Mouse (Mus musculus): Measurements from ENCODE around the gene Rapgef3.

GRCm38 (mm10) chr15:97811307-97811706, 43.5 kb upstream of the Rapgef3 start:
- no peak for TF ChIP-seq CTCF (IDR thresholded peaks at IDR 0.05; ENCODE audit: control insufficient read depth, insufficient read depth, insufficient read length)
- TF ChIP-seq USF1 (IDR thresholded peaks at IDR 0.05; ENCODE audit: low read depth): no peak
- TF ChIP-seq MYOD1 (IDR thresholded peaks at IDR 0.05; ENCODE audit: control insufficient read depth, insufficient read length, low read depth): no peak
- no peak for TF ChIP-seq MAX (IDR thresholded peaks at IDR 0.05)
- TF ChIP-seq FOSL1 (IDR thresholded peaks at IDR 0.05; ENCODE audit: insufficient read depth, low read length, poor library complexity, severe bottlenecking): no peak
- TF ChIP-seq MYOG (IDR thresholded peaks at IDR 0.05; ENCODE audit: control insufficient read depth, extremely low read depth, insufficient read length): no peak

Measured in C2C12 (cell line).